Mouse (Mus musculus): ENCODE measurements around the gene Rbm25.

DNA sequence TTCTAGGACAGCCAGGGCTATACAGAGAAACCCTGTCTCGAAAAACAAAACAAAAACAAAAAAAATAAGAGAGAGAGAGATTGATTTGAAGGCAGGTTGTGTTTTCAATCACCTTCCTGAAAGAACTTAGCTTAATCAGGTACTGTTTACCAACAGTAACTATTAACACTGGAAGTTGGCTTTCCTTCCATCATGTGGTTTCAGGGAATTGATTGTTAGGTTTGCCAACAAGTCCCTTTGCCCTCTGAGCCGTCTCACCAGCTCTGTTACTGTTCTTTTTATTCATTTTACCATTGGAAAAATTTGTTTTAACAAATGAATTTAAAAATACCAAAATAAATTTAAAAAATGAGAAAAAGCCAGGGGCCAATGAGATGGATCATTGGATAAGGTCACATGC, 78.9 kb downstream of the Rbm25 start:
- TF ChIP-seq CTCF (IDR thresholded peaks at IDR 0.05; ENCODE audit: low read depth) (no peak), EP300 (IDR thresholded peaks at IDR 0.05; ENCODE audit: low read depth) (no peak)
